Mouse (Mus musculus): ENCODE data around the gene Tdgf1. TPM values are rescaled to one million over a fixed set of nuclear protein-coding genes. Genes with fewer than 3 reads are reported as not detected.

The Tdgf1 gene
- polyA plus RNA-seq, 1 experiment from 2014 or later: 0.63 TPM

DNA sequence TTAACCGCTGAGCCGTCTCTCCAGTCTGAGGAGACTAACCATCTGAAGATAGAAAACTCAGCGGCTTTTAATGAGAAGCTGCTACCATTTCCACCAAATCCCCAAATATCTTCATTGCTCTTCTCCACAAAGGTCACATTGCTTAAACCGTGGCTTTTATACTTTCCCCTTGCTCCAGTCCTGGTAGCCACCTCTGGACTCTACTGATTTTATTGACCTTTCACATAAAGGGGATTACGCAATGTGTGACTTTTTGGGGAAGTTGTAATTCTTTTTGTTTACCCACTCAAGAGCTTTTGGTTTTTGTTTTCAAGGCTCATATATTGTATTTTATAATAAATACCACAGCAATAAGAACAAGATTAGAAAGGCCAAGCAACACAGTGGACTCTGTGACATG, 39.6 kb upstream of the Tdgf1 start:
- H3K4me1 ChIP-seq (ENCODE audit: control insufficient read depth, insufficient read depth, low read length): no peaks in the 10 kb centered on the region
- 93% methylated on average over 5 of the region's 5 CpGs for WGBS

DNA sequence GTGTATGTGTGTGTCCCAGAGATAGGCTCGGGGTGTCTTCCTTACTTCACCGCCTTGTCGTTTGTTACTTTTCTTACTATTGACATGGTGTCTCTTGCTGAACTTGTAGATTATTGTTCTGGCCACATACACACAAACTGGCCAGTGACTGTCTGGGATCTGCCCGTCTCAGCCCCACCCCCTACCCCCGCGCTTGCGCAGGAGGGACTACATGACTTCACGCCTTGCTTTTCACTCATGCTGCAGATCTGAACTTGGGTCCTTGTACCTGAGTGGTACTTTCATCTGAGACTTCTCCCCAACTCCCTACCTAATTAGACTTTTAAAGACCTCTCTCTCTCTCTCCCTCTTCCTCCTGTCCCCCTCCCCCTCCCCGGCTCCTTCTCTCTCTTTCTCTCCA, 38.1 kb upstream of the Tdgf1 start:
- Histone ChIP-seq H3K27me3 (replicated peaks; ENCODE audit: control insufficient read depth, insufficient read depth, low read length) (no peaks in the 10 kb centered on the region), H3K4me3 (ENCODE audit: low read depth, low read length) (no peak overlapping the region), H3K36me3 (ENCODE audit: control insufficient read depth, insufficient read depth, low read length) (no peaks in the 10 kb centered on the region), H3K9me3 (ENCODE audit: control insufficient read depth, low read length) (no peaks in the 10 kb centered on the region), H3K4me2 (ENCODE audit: low read depth, low read length) (no peak overlapping the region), H3K4me1 (ENCODE audit: control insufficient read depth, insufficient read depth, low read length) (no peaks in the 10 kb centered on the region), H3K9ac (ENCODE audit: low read depth, low read length) (no peak overlapping the region), H3K27ac (replicated peaks; ENCODE audit: low read depth, low read length) (no peak overlapping the region)
- no peak for DNase-seq (ENCODE audit: low spot score)
- 90% methylated on average over 9 of the region's 9 CpGs for WGBS
- no peak for ATAC-seq (ENCODE audit: low read depth)

More for the DNA sequence above, 39.6 kb upstream of the Tdgf1 start:
- Histone ChIP-seq H3K36me3 (ENCODE audit: control insufficient read depth, insufficient read depth, low read length) (no peaks in the 10 kb centered on the region), H3K4me2 (ENCODE audit: low read depth, low read length) (no peak overlapping the region), H3K9me3 (ENCODE audit: control insufficient read depth, low read length) (no peaks in the 10 kb centered on the region), H3K4me3 (ENCODE audit: low read depth, low read length) (no peak overlapping the region), H3K9ac (ENCODE audit: low read depth, low read length) (no peak overlapping the region), H3K27ac (replicated peaks; ENCODE audit: low read depth, low read length) (no peak overlapping the region), H3K27me3 (replicated peaks; ENCODE audit: control insufficient read depth, insufficient read depth, low read length) (no peaks in the 10 kb centered on the region)
- ATAC-seq (ENCODE audit: low read depth) (no peak), DNase-seq (ENCODE audit: low spot score) (no peak)

DNA sequence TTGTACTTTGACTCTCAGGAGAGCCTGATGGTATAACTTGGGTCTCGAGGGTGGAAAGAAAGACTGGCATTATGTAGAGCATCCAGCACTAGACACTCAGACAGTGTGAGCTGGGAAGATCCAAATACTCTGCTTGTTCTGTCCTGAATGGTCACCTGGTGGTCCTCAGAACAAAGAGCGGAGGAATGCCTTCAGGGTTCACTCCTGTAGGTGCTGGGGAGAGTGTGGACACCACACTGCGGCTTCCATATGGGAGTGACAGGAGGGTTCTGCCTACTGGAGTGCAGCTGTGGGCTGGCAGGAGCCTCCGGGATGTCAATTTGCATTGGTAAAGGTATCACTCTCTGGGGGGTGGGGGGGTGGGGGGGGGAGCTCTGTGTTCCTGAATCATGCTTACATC, 36.4 kb upstream of the Tdgf1 start:
- Histone ChIP-seq H3K4me1 (ENCODE audit: control insufficient read depth, insufficient read depth, low read length) (no peaks in the 10 kb centered on the region), H3K9ac (ENCODE audit: low read depth, low read length) (no peak overlapping the region), H3K27me3 (replicated peaks; ENCODE audit: control insufficient read depth, insufficient read depth, low read length) (no peaks in the 10 kb centered on the region), H3K4me3 (ENCODE audit: low read depth, low read length) (no peak overlapping the region), H3K9me3 (ENCODE audit: control insufficient read depth, low read length) (no peaks in the 10 kb centered on the region), H3K36me3 (ENCODE audit: control insufficient read depth, insufficient read depth, low read length) (no peaks in the 10 kb centered on the region), H3K27ac (replicated peaks; ENCODE audit: low read depth, low read length) (no peak overlapping the region), H3K4me2 (ENCODE audit: low read depth, low read length) (no peak overlapping the region)
- no peak for ATAC-seq (ENCODE audit: low read depth)
- no peak for DNase-seq (ENCODE audit: low spot score)
- 53% methylated on average over 4 of the region's 4 CpGs for WGBS

DNA sequence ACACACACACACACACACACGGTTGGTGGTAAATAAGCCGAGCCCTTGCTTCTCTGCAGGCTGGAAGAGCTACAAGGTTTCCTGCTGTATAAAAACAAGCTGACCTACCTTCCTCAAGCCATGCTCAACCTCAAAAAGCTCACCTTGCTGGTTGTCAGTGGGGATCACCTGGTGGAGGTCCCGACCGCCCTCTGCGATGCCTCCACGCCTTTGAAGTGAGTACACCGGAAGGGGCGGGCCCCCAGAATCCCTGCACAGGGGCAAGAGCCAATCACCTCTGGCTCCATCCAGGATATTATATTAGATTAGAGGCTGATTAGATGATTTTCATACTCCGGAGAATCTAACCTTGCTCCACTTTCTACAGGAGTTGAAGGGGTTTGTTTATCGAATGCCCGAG, 33.5 kb upstream of the Tdgf1 start:
- no peak for ATAC-seq (ENCODE audit: low read depth)
- Histone ChIP-seq H3K27ac (replicated peaks; ENCODE audit: low read depth, low read length) (no peak overlapping the region), H3K4me1 (ENCODE audit: control insufficient read depth, insufficient read depth, low read length) (no peaks in the 10 kb centered on the region), H3K4me3 (ENCODE audit: low read depth, low read length) (no peak overlapping the region), H3K27me3 (replicated peaks; ENCODE audit: control insufficient read depth, insufficient read depth, low read length) (no peaks in the 10 kb centered on the region), H3K4me2 (ENCODE audit: low read depth, low read length) (no peak overlapping the region), H3K9me3 (ENCODE audit: control insufficient read depth, low read length) (no peaks in the 10 kb centered on the region), H3K36me3 (ENCODE audit: control insufficient read depth, insufficient read depth, low read length) (no peaks in the 10 kb centered on the region), H3K9ac (ENCODE audit: low read depth, low read length) (no peak overlapping the region)
- no peak for DNase-seq (ENCODE audit: low spot score)
- 93% methylated on average over 11 of the region's 11 CpGs for WGBS

DNA sequence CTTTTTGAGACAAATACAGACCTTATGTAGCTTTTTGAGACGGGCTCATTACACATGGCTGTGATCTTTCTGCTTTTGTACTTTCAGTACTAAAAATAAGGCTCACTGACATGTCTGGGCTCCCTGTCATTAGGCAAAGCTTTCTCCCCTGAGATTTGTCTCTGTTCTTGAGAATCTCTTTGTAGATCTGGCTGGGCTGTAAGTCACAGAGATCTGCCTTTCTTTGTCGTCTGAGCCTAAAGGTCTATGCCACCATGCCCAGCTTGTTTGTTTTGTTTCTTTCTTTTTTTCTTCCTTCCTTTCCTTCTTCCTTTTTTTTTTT, 19.9 kb upstream of the Tdgf1 start:
- Histone ChIP-seq H3K4me2 (ENCODE audit: low read depth, low read length) (no peak overlapping the region), H3K27ac (replicated peaks; ENCODE audit: low read depth, low read length) (no peak overlapping the region), H3K9ac (ENCODE audit: low read depth, low read length) (no peak overlapping the region), H3K9me3 (ENCODE audit: control insufficient read depth, low read length) (no peaks in the 10 kb centered on the region), H3K27me3 (replicated peaks; ENCODE audit: control insufficient read depth, insufficient read depth, low read length) (no peaks in the 10 kb centered on the region), H3K4me1 (ENCODE audit: control insufficient read depth, insufficient read depth, low read length) (no peaks in the 10 kb centered on the region), H3K36me3 (ENCODE audit: control insufficient read depth, insufficient read depth, low read length) (no peaks in the 10 kb centered on the region), H3K4me3 (ENCODE audit: low read depth, low read length) (no peak overlapping the region)
- ATAC-seq (ENCODE audit: low read depth) (no peak), DNase-seq (ENCODE audit: low spot score) (no peak)
- whole genome bisulfite sequencing: 57% methylated on average over 2 of the region's 2 CpGs

DNA sequence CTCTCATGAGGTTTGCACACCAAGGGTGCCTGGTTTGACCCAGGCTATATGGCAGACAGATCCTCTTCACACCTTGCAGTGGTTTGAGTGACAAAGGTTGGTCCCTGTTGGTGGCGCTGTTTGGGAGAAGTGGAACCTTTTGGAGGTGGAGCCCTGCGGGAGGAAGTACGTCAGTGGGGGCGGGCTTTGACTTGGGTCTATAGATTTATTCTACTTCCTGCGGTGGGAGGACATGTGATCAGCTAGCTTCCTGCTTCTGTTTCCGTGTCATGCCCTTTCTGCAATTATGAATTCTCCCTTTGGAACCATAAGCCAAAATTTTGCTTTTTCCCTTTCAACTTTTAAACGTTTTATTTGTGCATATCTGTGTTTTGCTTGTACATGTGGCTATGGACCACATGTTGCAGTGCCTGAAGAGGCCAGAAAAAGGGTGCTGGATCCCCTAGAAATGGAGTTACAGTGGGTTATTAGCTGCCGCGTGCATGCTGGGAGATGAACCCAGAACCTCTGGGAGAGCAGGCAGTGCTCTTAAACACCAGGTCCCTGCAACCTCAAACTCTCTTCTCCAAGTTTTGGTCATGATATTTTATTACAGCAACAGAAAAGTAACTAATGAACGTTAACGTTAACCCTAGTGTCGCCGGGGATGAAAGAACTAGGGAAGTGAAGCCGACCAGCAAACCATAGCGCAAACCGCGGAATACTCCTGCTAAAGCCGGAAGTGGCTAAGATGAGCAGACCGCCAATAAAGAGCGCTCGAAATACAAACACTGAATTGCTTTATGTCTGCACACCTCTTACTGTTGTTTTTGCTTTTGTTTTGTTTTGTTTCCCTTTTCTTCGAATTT, 19.3 kb upstream of the Tdgf1 start:
- H3K36me3 ChIP-seq (ENCODE audit: control insufficient read depth, insufficient read depth, low read length): no peaks in the 10 kb centered on the region
- 86% methylated on average over 22 of the region's 22 CpGs for WGBS
- ATAC-seq (ENCODE audit: low read depth) (no peak), DNase-seq (ENCODE audit: low spot score) (no peak)
- no peak overlapping the region for H3K27ac ChIP-seq (replicated peaks; ENCODE audit: low read depth, low read length)
- no peaks in the 10 kb centered on the region for H3K9me3 ChIP-seq (ENCODE audit: control insufficient read depth, low read length)
- H3K9ac ChIP-seq (ENCODE audit: low read depth, low read length): no peak overlapping the region
- H3K27me3 ChIP-seq (replicated peaks; ENCODE audit: control insufficient read depth, insufficient read depth, low read length): no peaks in the 10 kb centered on the region
- no peak overlapping the region for H3K4me3 ChIP-seq (ENCODE audit: low read depth, low read length)
- H3K4me2 ChIP-seq (ENCODE audit: low read depth, low read length): no peak overlapping the region
- H3K4me1 ChIP-seq (ENCODE audit: control insufficient read depth, insufficient read depth, low read length): no peaks in the 10 kb centered on the region

DNA sequence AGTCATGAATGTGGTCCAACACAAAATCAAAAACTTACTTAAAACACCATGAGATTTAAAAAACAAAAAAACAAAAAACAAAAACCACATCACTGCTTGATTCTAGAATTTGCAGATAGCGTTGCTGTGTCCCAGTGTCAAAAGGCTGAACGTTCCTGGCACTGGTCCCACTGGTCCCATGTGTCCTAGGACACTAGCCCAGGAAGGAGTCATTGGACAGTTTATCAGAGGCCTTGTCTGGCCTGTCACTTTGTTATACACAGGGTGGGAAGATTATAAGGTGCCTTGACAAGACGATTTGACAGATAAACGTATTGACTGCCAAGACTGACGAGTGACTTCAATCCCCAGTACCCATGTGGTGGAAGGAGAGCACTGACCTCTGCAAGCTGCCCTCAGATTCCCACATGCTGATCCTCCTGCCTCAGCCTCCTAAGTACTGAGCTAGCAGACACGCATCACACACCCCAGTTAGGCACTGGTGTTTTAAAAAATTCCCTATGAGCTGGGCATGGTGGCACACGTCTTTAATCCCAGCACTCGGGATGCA, 17.7 kb upstream of the Tdgf1 start:
- no peak for DNase-seq (ENCODE audit: low spot score)
- no peak for ATAC-seq (ENCODE audit: low read depth)
- Histone ChIP-seq H3K27ac (replicated peaks; ENCODE audit: low read depth, low read length) (no peak overlapping the region), H3K4me1 (ENCODE audit: control insufficient read depth, insufficient read depth, low read length) (no peaks in the 10 kb centered on the region), H3K9me3 (ENCODE audit: control insufficient read depth, low read length) (no peaks in the 10 kb centered on the region), H3K4me2 (ENCODE audit: low read depth, low read length) (no peak overlapping the region), H3K9ac (ENCODE audit: low read depth, low read length) (no peak overlapping the region), H3K36me3 (ENCODE audit: control insufficient read depth, insufficient read depth, low read length) (no peaks in the 10 kb centered on the region), H3K27me3 (replicated peaks; ENCODE audit: control insufficient read depth, insufficient read depth, low read length) (no peaks in the 10 kb centered on the region), H3K4me3 (ENCODE audit: low read depth, low read length) (no peak overlapping the region)
- whole genome bisulfite sequencing: 89% methylated on average over 8 of the region's 8 CpGs

DNA sequence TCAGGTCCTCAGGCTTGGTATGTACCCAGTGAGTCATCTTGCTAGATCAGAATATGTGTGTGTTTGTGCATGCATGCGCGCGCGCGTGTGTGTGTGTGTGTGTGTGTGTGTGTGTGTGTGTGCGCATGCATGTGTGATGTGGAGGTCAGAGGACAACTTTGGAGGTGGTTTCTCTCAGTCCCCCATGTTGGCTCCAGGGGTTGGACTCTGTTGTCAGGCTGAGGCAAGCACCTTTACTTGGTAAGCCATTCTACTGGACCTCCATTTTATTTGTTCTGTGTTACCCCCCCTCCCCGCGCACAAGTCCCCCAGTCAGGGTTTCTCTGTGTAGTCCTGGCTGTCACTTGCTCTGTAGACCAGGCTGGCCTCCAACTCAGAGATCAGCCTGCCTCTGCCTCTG, 15.4 kb upstream of the Tdgf1 start:
- H3K4me2 ChIP-seq (ENCODE audit: low read depth, low read length): no peak overlapping the region
- WGBS: 98% methylated on average over 8 of the region's 8 CpGs
- H3K9me3 ChIP-seq (ENCODE audit: control insufficient read depth, low read length): no peaks in the 10 kb centered on the region
- no peak overlapping the region for H3K4me3 ChIP-seq (ENCODE audit: low read depth, low read length)
- H3K36me3 ChIP-seq (ENCODE audit: control insufficient read depth, insufficient read depth, low read length): no peaks in the 10 kb centered on the region
- H3K27ac ChIP-seq (replicated peaks; ENCODE audit: low read depth, low read length): no peak overlapping the region
- no peak overlapping the region for H3K9ac ChIP-seq (ENCODE audit: low read depth, low read length)
- no peak for ATAC-seq (ENCODE audit: low read depth)
- H3K27me3 ChIP-seq (replicated peaks; ENCODE audit: control insufficient read depth, insufficient read depth, low read length): no peaks in the 10 kb centered on the region
- no peak for DNase-seq (ENCODE audit: low spot score)
- no peaks in the 10 kb centered on the region for H3K4me1 ChIP-seq (ENCODE audit: control insufficient read depth, insufficient read depth, low read length)
